Comparison of ENCODE assay signal across 17 mouse cellular contexts in genomic region chr7:136895851-136896250, GRCm38 (mm10).
"Had no signal": no experiment of that assay in that cellular context is flagged by ENCODE, and none has a peak within 500 bp of the region (broad histone marks: within the 10 kb centered on the region; RNA-seq: fewer than 3 reads in every experiment).

No protein-coding gene starts in this region.

- ATAC-seq: intestine, postnatal 0 days; midbrain, embryonic 13.5 days; midbrain, embryonic 16.5 days had no signal

- H3K4me3 ChIP-seq: layer of hippocampus, adult 2 months; midbrain, embryonic 10.5 days; midbrain, embryonic 13.5 days; myocyte; neural tube, embryonic 13.5 days had no signal

- H3K27ac ChIP-seq: kidney, postnatal 0 days; layer of hippocampus, adult 2 months; liver, embryonic 14.5 days; midbrain, embryonic 10.5 days; midbrain, embryonic 13.5 days; neural tube, embryonic 13.5 days had no signal

- H3K9ac ChIP-seq: liver, embryonic 14.5 days; midbrain, embryonic 13.5 days; neural tube, embryonic 13.5 days had no signal

- H3K9me3 ChIP-seq: midbrain, embryonic 10.5 days; midbrain, embryonic 13.5 days; neural tube, embryonic 13.5 days had no signal

- H3K27me3 ChIP-seq: midbrain, embryonic 13.5 days; neural tube, embryonic 13.5 days had no signal

- DNase-seq: kidney, adult 2 months; kidney, postnatal 25 days; layer of hippocampus, adult 9-11 months; lung, postnatal 14 days; lung, postnatal 4 days; retina, postnatal 1 day; thymus, adult 18-20 months; thymus, postnatal 4 days had no signal

- H3K36me3 ChIP-seq: midbrain, embryonic 10.5 days; midbrain, embryonic 13.5 days; neural tube, embryonic 13.5 days had no signal

- H3K4me2 ChIP-seq: midbrain, embryonic 13.5 days; neural tube, embryonic 13.5 days had no signal
